Mouse (Mus musculus): Measurements from ENCODE around the gene Glis3. TPM values are rescaled to one million over a fixed set of nuclear protein-coding genes. Genes with fewer than 3 reads are reported as not detected.
A peak's percentile ranks its signal among the peaks of the same experiment; 100 is the strongest.

Glis3 gene
- polyA plus RNA-seq (2014; fragmentation: Nextera tagmentation; extraction: Ambion mirVana): 3.4 and 3.5 TPM in 2 replicates

- ATAC-seq (replicated peaks; ENCODE audit: low FRiP score) (peak; percentile 81), DNase-seq (ENCODE audit: low spot score) (peak; percentile 82)
- under 1% methylated on average over 65 of the region's 66 CpGs for WGBS
- H3K4me3 ChIP-seq (ENCODE audit: low read depth, low read length): peak within 1 kb of the TSS; percentile 47
- H3K9ac ChIP-seq (ENCODE audit: low read length): peak within 1 kb of the TSS; percentile 52
- H3K27me3 ChIP-seq (ENCODE audit: control insufficient read depth, insufficient read depth, low read length): peaks cover 28% of the 10 kb centered on the region
- H3K27ac ChIP-seq (ENCODE audit: low read depth, low read length): no peak within 1 kb of the TSS
- no peaks in the 10 kb centered on the region for H3K36me3 ChIP-seq (ENCODE audit: control insufficient read depth, insufficient read depth, low read length)
- no peaks in the 10 kb centered on the region for H3K9me3 ChIP-seq (ENCODE audit: control insufficient read depth, low read length)
- peaks cover 12% of the 10 kb centered on the region for H3K4me1 ChIP-seq (replicated peaks; ENCODE audit: control insufficient read depth, insufficient read depth, low read length)
- peak within 1 kb of the TSS; percentile 89 for H3K4me2 ChIP-seq (ENCODE audit: low read depth, low read length, severe bottlenecking)
Measured at GRCm38 (mm10) chr19:28679776-28680391, at the start of gene Glis3. Gene Glis3, minus strand, starts transcription at chr19:28680077.

GRCm38 (mm10) chr19:28726161-28726880 is 46.4 kb upstream of the Glis3 start:
- Histone ChIP-seq H3K27ac (ENCODE audit: low read depth, low read length) (no peak overlapping the region), H3K27me3 (ENCODE audit: control insufficient read depth, insufficient read depth, low read length) (no peaks in the 10 kb centered on the region; the same call in none of the 2 replicates), H3K4me2 (ENCODE audit: low read depth, low read length, severe bottlenecking) (no peak overlapping the region), H3K4me1 (replicated peaks; ENCODE audit: control insufficient read depth, insufficient read depth, low read length) (0 out of 2 replicates have a peak, but pooled peaks cover 2% of the 10 kb centered on the region), H3K4me3 (ENCODE audit: low read depth, low read length) (no peak overlapping the region), H3K9me3 (ENCODE audit: control insufficient read depth, low read length) (no peaks in the 10 kb centered on the region), H3K36me3 (ENCODE audit: control insufficient read depth, insufficient read depth, low read length) (no peaks in the 10 kb centered on the region), H3K9ac (ENCODE audit: low read length) (no peak overlapping the region)
- 59% methylated on average over 18 of the region's 18 CpGs for WGBS
- ATAC-seq (replicated peaks; ENCODE audit: low FRiP score) (no peak), DNase-seq (ENCODE audit: low spot score) (peak; percentile 71)

DNA sequence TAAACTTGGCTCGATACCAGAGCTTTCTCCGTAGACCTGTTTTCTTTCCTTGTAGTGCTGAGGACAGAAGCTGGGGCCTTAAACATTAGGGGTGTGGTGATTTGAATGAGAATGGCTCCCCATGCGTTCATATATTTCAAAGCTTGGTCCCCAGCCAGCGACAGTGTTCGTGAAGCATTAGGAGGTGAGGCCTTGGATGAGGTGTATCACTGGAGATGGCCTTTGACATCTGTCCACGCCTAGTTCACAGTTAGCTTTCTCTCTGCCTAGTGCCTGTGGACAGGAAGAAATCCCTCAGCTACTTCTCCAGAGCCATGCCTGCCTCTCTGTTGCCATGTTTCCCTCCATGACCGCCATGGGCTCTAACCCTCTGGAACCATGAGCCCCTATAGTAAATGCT is 44.8 kb upstream of the Glis3 start:
- no peak overlapping the region for H3K9ac ChIP-seq (ENCODE audit: low read length)
- WGBS: 84% methylated on average over 7 of the region's 7 CpGs
- no peaks in the 10 kb centered on the region for H3K9me3 ChIP-seq (ENCODE audit: control insufficient read depth, low read length)
- H3K36me3 ChIP-seq (ENCODE audit: control insufficient read depth, insufficient read depth, low read length): no peaks in the 10 kb centered on the region
- DNase-seq (ENCODE audit: low spot score) (no peak), ATAC-seq (replicated peaks; ENCODE audit: low FRiP score) (no peak)
- 0 out of 2 replicates have a peak, but pooled peaks cover 2% of the 10 kb centered on the region for H3K4me1 ChIP-seq (replicated peaks; ENCODE audit: control insufficient read depth, insufficient read depth, low read length)
- no peak overlapping the region for H3K4me2 ChIP-seq (ENCODE audit: low read depth, low read length, severe bottlenecking)
- no peak overlapping the region for H3K4me3 ChIP-seq (ENCODE audit: low read depth, low read length)
- H3K27ac ChIP-seq (ENCODE audit: low read depth, low read length): no peak overlapping the region
- no peaks in the 10 kb centered on the region; the same call in none of the 2 replicates for H3K27me3 ChIP-seq (ENCODE audit: control insufficient read depth, insufficient read depth, low read length)

GRCm38 (mm10) chr19:28722626-28723025 is 42.7 kb upstream of the Glis3 start:
- H3K27me3 ChIP-seq (ENCODE audit: control insufficient read depth, insufficient read depth, low read length): no peaks in the 10 kb centered on the region; the same call in none of the 2 replicates
- 80% methylated on average over 4 of the region's 4 CpGs for WGBS
- H3K4me1 ChIP-seq (replicated peaks; ENCODE audit: control insufficient read depth, insufficient read depth, low read length): 0 out of 2 replicates have a peak, but pooled peaks cover 2% of the 10 kb centered on the region
- no peak overlapping the region for H3K9ac ChIP-seq (ENCODE audit: low read length)
- H3K4me2 ChIP-seq (ENCODE audit: low read depth, low read length, severe bottlenecking): no peak overlapping the region
- no peak overlapping the region for H3K27ac ChIP-seq (ENCODE audit: low read depth, low read length)
- no peak overlapping the region for H3K4me3 ChIP-seq (ENCODE audit: low read depth, low read length)
- ATAC-seq (replicated peaks; ENCODE audit: low FRiP score) (no peak), DNase-seq (ENCODE audit: low spot score) (no peak)
- H3K9me3 ChIP-seq (ENCODE audit: control insufficient read depth, low read length): no peaks in the 10 kb centered on the region
- H3K36me3 ChIP-seq (ENCODE audit: control insufficient read depth, insufficient read depth, low read length): no peaks in the 10 kb centered on the region

GRCm38 (mm10) chr19:28721834-28722233 is 42.0 kb upstream of the Glis3 start:
- no peaks in the 10 kb centered on the region for H3K9me3 ChIP-seq (ENCODE audit: control insufficient read depth, low read length)
- H3K4me3 ChIP-seq (ENCODE audit: low read depth, low read length): no peak overlapping the region
- H3K27ac ChIP-seq (ENCODE audit: low read depth, low read length): no peak overlapping the region
- no peaks in the 10 kb centered on the region; the same call in none of the 2 replicates for H3K27me3 ChIP-seq (ENCODE audit: control insufficient read depth, insufficient read depth, low read length)
- no peak overlapping the region for H3K9ac ChIP-seq (ENCODE audit: low read length)
- no peak for ATAC-seq (replicated peaks; ENCODE audit: low FRiP score)
- H3K4me1 ChIP-seq (replicated peaks; ENCODE audit: control insufficient read depth, insufficient read depth, low read length): no peaks in the 10 kb centered on the region
- H3K4me2 ChIP-seq (ENCODE audit: low read depth, low read length, severe bottlenecking): no peak overlapping the region
- 87% methylated on average over 10 of the region's 10 CpGs for WGBS
- no peaks in the 10 kb centered on the region for H3K36me3 ChIP-seq (ENCODE audit: control insufficient read depth, insufficient read depth, low read length)
- DNase-seq (ENCODE audit: low spot score): no peak

DNA sequence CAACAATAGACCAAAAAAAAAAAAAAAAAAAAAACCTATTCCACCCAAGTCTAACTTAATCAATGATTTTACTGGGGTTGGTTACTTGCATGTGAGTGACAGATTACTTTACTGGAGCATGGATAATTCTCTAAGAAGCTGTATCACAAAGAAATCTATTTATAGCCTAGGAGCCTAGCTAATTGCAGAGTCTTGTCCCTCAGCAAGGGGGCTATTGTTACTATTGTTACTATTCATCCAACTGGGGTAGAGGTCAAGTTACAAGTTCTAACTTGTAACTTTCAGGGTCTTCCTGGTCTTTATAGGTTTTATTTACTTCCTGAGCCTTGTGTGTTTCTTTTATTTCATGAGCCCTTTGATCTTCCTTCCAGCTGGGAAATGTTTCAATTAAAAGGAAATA is 40.1 kb upstream of the Glis3 start:
- H3K27ac ChIP-seq (ENCODE audit: low read depth, low read length): no peak overlapping the region
- no peaks in the 10 kb centered on the region; the same call in none of the 2 replicates for H3K27me3 ChIP-seq (ENCODE audit: control insufficient read depth, insufficient read depth, low read length)
- H3K4me1 ChIP-seq (replicated peaks; ENCODE audit: control insufficient read depth, insufficient read depth, low read length): no peaks in the 10 kb centered on the region
- H3K36me3 ChIP-seq (ENCODE audit: control insufficient read depth, insufficient read depth, low read length): no peaks in the 10 kb centered on the region
- no peaks in the 10 kb centered on the region for H3K9me3 ChIP-seq (ENCODE audit: control insufficient read depth, low read length)
- no peak overlapping the region for H3K4me2 ChIP-seq (ENCODE audit: low read depth, low read length, severe bottlenecking)
- H3K9ac ChIP-seq (ENCODE audit: low read length): no peak overlapping the region
- DNase-seq (ENCODE audit: low spot score) (no peak), ATAC-seq (replicated peaks; ENCODE audit: low FRiP score) (no peak)
- H3K4me3 ChIP-seq (ENCODE audit: low read depth, low read length): no peak overlapping the region

DNA sequence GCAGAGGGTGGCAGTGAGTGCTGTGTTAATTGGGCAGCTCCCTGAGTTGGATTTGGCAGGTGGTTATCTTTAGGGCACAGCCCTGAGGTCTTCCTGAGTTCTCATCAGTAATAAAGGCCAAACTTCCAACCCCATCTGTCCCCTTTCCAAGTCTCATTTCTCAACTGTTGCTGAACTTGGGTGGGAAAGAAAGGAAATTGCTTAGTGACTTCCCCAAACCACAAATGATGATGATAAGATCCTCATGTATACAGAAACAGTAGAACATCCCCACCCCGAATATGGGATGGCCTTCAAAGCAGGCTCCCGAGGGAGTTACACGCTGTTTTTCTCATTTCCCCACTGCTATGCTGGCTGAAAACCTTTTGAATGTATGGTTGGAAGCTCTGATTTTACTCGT is 34.8 kb upstream of the Glis3 start:
- Histone ChIP-seq H3K27me3 (ENCODE audit: control insufficient read depth, insufficient read depth, low read length) (no peaks in the 10 kb centered on the region), H3K9ac (ENCODE audit: low read length) (no peak overlapping the region), H3K27ac (ENCODE audit: low read depth, low read length) (no peak overlapping the region), H3K36me3 (ENCODE audit: control insufficient read depth, insufficient read depth, low read length) (no peaks in the 10 kb centered on the region), H3K4me2 (ENCODE audit: low read depth, low read length, severe bottlenecking) (no peak overlapping the region), H3K4me1 (replicated peaks; ENCODE audit: control insufficient read depth, insufficient read depth, low read length) (no peaks in the 10 kb centered on the region), H3K9me3 (ENCODE audit: control insufficient read depth, low read length) (no peaks in the 10 kb centered on the region), H3K4me3 (ENCODE audit: low read depth, low read length) (no peak overlapping the region)
- no peak for DNase-seq (ENCODE audit: low spot score)
- no peak for ATAC-seq (replicated peaks; ENCODE audit: low FRiP score)
- WGBS: 90% methylated on average over 4 of the region's 4 CpGs

DNA sequence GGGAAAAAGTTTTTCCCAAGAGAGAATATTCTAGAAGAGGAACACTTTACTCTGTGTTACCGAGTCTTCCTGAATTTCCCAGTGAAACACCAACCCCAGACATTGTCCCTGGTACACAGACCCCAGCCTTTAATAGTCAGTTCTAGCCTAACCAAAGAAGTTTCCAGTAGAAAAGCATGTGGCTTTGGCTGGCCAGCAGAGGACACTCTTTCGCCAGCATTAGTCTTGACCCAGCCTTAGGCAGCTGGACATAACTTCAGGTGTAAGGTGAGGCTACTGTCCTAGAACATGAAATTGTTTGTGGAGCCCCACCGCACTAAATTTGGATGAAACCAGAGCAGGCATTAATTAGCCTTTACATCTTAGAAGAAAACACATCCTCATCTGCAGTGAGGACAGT is 17.8 kb upstream of the Glis3 start:
- no peak overlapping the region for H3K4me2 ChIP-seq (ENCODE audit: low read depth, low read length, severe bottlenecking)
- H3K36me3 ChIP-seq (ENCODE audit: control insufficient read depth, insufficient read depth, low read length): no peaks in the 10 kb centered on the region
- no peaks in the 10 kb centered on the region for H3K4me1 ChIP-seq (replicated peaks; ENCODE audit: control insufficient read depth, insufficient read depth, low read length)
- no peak overlapping the region for H3K9ac ChIP-seq (ENCODE audit: low read length)
- ATAC-seq (replicated peaks; ENCODE audit: low FRiP score) (no peak), DNase-seq (ENCODE audit: low spot score) (peak; percentile 23)
- no peaks in the 10 kb centered on the region for H3K9me3 ChIP-seq (ENCODE audit: control insufficient read depth, low read length)
- H3K27ac ChIP-seq (ENCODE audit: low read depth, low read length): no peak overlapping the region
- no peak overlapping the region for H3K4me3 ChIP-seq (ENCODE audit: low read depth, low read length)
- WGBS: 61% methylated on average over 3 of the region's 3 CpGs
- H3K27me3 ChIP-seq (ENCODE audit: control insufficient read depth, insufficient read depth, low read length): no peaks in the 10 kb centered on the region

All from forebrain, embryonic 11.5 days (tissue).